Mouse (Mus musculus) hindbrain, embryonic 16.5 days (tissue): ENCODE data around the gene Nell1. TPM values are rescaled to one million over a fixed set of nuclear protein-coding genes. Genes with fewer than 3 reads are reported as not detected.

Experiments used
- ATAC-seq: fragments of 200-750 bp; cut with Nextera tagmentation; 2 replicates; pipeline ENCODE4 v1.8.0; 2017; ENCODE audit warnings: moderate TSS enrichment, moderate library complexity
- H3K27ac ChIP-seq: fragments of 300-500 bp; sonication (generic); 2 replicates; pipeline ENCODE4 v1.5.1; 2014; ENCODE audit warnings: low read depth, mild to moderate bottlenecking, control low read depth, low read length, moderate library complexity
- H3K27me3 ChIP-seq: fragments of 300-500 bp; sonication (generic); replicated peaks from 2 replicates; pipeline ENCODE4 v1.6.1; 2014; ENCODE audit warnings: low read length; ENCODE audit not compliant: control insufficient read depth, insufficient read depth
- H3K36me3 ChIP-seq: fragments of 300-500 bp; sonication (generic); 2 replicates; pipeline ENCODE4 v1.6.1; 2014; ENCODE audit warnings: mild to moderate bottlenecking, low read length, moderate library complexity, mixed read lengths; ENCODE audit not compliant: control insufficient read depth, insufficient read depth
- H3K4me1 ChIP-seq: fragments of 300-500 bp; sonication (generic); 2 replicates; pipeline ENCODE4 v1.6.1; 2014; ENCODE audit warnings: low read depth, low read length; ENCODE audit not compliant: control insufficient read depth, insufficient read depth
- H3K4me2 ChIP-seq: fragments of 300-500 bp; sonication (generic); 2 replicates; pipeline ENCODE4 v1.6.1; 2014; ENCODE audit warnings: mild to moderate bottlenecking, low read length, control low read depth, moderate library complexity
- H3K4me3 ChIP-seq: fragments of 300-500 bp; sonication (generic); 2 replicates; pipeline ENCODE4 v1.5.1; 2014; ENCODE audit warnings: mild to moderate bottlenecking, low read length, control low read depth, moderate library complexity
- H3K9ac ChIP-seq: fragments of 300-500 bp; sonication (generic); 2 replicates; pipeline ENCODE4 v1.6.1; 2014; ENCODE audit warnings: low read depth, mild to moderate bottlenecking, control low read depth, low read length, moderate library complexity
- H3K9me3 ChIP-seq: fragments of 300-500 bp; sonication (generic); 2 replicates; pipeline ENCODE4 v1.6.1; 2014; ENCODE audit warnings: mild to moderate bottlenecking, low read length, moderate library complexity; ENCODE audit not compliant: control insufficient read depth
- WGBS: fragments of 180-500 bp; shearing (Covaris S2); extraction: QIAGEN DNeasy Blood & Tissue Kit; methylation state at CpG from one replicate; pipeline ENCODE4 v1.1.7; 2014; 5-methylcytosine and 5-hydroxymethylcytosine counted together
- polyA plus RNA-seq: library from polyadenylated mRNA; unstranded; fragments of >200 nt; fragmentation: Nextera tagmentation; extraction: Ambion mirVana; gene quantifications from 2 replicates; pipeline ENCODE4 v1.2.1, GENCODE M21; 2015

Nell1 gene
- polyA plus RNA-seq, 1 experiment from 2014 or later: 38.2 TPM

DNA sequence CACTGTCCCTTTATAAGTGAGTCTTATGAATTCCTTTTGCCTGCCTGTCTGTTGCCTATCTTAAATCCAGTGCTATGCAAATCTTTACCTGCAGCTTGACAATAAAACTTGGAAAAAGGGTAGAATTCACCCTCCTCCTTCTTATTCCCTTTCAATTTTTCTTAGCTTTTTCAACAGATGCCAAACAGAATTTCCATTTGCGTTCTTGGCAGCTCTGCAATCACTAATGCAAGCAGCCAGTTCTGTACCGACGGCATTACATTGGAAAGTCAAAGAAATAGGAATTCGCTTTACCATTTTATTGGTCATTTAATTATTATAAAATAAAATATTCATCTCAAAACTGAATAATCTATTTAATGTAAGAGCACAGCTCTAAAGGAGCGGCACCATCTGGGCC lies 781.7 kb downstream of the Nell1 start:
- H3K9me3 ChIP-seq: no peaks in the 10 kb centered on the region
- no peak overlapping the region for H3K9ac ChIP-seq
- H3K36me3 ChIP-seq: no peaks in the 10 kb centered on the region
- H3K4me2 ChIP-seq: no peak overlapping the region
- no peak for ATAC-seq
- no peaks in the 10 kb centered on the region for H3K4me1 ChIP-seq
- H3K4me3 ChIP-seq: no peak overlapping the region
- WGBS: 72% methylated on average over 5 of the region's 5 CpGs
- no peaks in the 10 kb centered on the region for H3K27me3 ChIP-seq
- no peak overlapping the region for H3K27ac ChIP-seq

DNA sequence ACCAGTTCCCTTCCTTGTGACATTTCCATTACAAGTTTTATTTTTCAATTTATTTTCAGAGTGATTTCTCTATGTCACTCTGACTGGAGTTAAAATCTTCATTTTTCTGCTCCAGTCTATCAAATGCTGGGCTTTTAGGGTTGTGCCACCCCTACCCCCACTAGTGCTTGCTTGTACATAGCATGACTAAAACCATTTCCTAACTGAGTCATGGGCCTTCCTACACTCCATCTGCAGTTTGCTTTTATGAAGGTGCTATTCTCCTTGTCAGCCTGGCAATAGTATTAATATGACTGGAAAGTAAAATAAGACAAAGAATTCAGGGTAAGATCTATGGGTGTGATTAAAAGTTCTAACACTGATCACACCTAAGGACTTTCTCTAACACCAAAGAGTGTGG lies 798.9 kb downstream of the Nell1 start:
- H3K4me2 ChIP-seq: no peak overlapping the region
- H3K9ac ChIP-seq: no peak overlapping the region
- H3K4me1 ChIP-seq: no peaks in the 10 kb centered on the region
- H3K4me3 ChIP-seq: no peak overlapping the region
- no peak for ATAC-seq
- H3K9me3 ChIP-seq: no peaks in the 10 kb centered on the region
- H3K36me3 ChIP-seq: no peaks in the 10 kb centered on the region
- no peaks in the 10 kb centered on the region for H3K27me3 ChIP-seq
- H3K27ac ChIP-seq: no peak overlapping the region

DNA sequence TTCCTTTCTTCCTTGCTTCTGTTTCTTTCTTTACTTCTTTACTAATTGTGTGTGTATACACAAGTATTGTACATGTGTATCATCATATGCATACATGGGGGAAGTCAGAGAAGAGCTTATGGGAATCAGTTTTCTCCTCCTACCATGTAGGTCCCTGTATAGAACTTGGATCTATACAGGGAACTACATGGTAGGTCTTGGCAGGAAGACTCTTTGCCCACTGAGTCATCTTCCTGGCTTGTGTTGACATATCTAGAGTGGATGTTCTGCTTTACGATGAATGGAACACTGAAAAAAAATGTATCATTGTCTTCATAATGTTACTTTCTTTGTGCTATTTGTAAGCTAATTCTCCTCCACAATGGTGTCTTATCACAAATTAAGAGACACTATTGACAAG lies 806.4 kb downstream of the Nell1 start:
- Histone ChIP-seq H3K36me3 (no peaks in the 10 kb centered on the region), H3K4me2 (no peak overlapping the region), H3K27ac (no peak overlapping the region), H3K4me1 (no peaks in the 10 kb centered on the region), H3K9ac (no peak overlapping the region), H3K4me3 (no peak overlapping the region), H3K27me3 (no peaks in the 10 kb centered on the region), H3K9me3 (no peaks in the 10 kb centered on the region)
- WGBS: 83% methylated on average over 1 of the region's 1 CpGs
- no peak for ATAC-seq

DNA sequence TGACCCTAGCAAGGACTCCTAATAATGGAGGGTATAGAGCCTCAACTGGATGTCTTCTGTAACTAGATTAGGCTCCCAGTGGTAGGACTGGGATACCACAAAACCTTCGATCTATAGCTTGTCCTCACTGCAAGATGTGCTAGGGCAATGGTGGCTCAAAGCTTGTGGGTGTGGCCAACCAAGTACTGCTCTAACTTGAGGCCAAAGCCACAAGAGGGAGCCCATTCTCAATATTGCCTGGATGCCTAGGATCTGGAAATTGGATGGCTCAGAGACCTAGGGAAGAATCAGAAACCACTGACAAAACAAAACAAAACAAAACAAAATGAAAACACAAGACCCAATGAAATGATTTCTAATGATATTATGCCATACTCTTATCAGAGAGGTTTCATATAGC lies 809.0 kb downstream of the Nell1 start:
- Histone ChIP-seq H3K4me3 (no peak overlapping the region), H3K9ac (no peak overlapping the region), H3K4me1 (no peaks in the 10 kb centered on the region), H3K9me3 (no peaks in the 10 kb centered on the region), H3K27ac (no peak overlapping the region), H3K4me2 (no peak overlapping the region), H3K27me3 (no peaks in the 10 kb centered on the region), H3K36me3 (no peaks in the 10 kb centered on the region)
- ATAC-seq: no peak
- WGBS: 65% methylated on average over 1 of the region's 1 CpGs

DNA sequence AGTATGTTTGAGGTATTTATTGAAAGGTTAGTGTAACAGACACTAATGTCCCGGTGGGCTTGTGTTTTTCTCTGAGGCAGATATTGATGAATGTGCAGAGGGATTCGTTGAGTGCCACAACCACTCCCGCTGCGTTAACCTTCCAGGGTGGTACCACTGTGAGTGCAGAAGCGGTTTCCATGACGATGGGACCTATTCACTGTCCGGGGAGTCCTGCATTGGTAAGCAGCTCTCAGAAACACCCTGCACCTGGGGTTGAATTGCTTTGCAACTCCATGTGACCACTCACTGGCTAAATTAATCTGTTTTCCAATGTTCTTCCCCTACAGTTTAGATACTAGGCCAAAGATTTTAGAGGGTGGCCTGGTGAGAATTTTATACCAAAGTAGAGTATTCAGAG lies 851.5 kb downstream of the Nell1 start:
- 19% methylated on average over 7 of the region's 7 CpGs for WGBS
- H3K4me2 ChIP-seq: no peak overlapping the region
- H3K27me3 ChIP-seq: no peaks in the 10 kb centered on the region
- H3K9me3 ChIP-seq: no peaks in the 10 kb centered on the region
- no peaks in the 10 kb centered on the region for H3K4me1 ChIP-seq
- no peak overlapping the region for H3K9ac ChIP-seq
- no peak for ATAC-seq
- no peak overlapping the region for H3K27ac ChIP-seq
- H3K4me3 ChIP-seq: no peak overlapping the region
- H3K36me3 ChIP-seq: no peaks in the 10 kb centered on the region

DNA sequence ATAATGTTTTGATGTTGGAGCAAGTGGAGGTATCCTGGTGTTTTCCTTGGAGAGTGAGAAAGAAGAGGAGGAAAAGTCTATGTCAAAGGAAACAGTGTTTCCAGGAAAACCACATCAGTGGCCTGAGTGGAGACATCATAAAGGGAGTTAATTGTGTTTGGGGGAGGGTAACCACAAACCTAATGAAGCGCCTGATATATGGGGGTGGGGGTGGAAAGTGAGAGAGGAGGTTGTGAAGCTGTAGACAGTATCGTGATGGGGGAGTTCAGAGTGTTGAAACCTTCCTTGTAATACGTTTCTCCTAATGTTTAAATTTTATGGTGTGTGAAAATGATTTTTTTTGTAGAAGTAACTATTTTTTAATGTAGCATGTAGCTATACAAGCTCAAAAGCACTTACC lies 858.1 kb downstream of the Nell1 start:
- WGBS: 63% methylated on average over 3 of the region's 3 CpGs
- Histone ChIP-seq H3K36me3 (no peaks in the 10 kb centered on the region), H3K4me2 (no peak overlapping the region), H3K4me3 (no peak overlapping the region), H3K27ac (no peak overlapping the region), H3K9ac (no peak overlapping the region), H3K27me3 (no peaks in the 10 kb centered on the region), H3K9me3 (peaks cover 3% of the 10 kb centered on the region; the same call in 1 of the 2 replicates), H3K4me1 (no peaks in the 10 kb centered on the region)
- ATAC-seq: no peak; the same call in 1 of the 2 replicates

DNA sequence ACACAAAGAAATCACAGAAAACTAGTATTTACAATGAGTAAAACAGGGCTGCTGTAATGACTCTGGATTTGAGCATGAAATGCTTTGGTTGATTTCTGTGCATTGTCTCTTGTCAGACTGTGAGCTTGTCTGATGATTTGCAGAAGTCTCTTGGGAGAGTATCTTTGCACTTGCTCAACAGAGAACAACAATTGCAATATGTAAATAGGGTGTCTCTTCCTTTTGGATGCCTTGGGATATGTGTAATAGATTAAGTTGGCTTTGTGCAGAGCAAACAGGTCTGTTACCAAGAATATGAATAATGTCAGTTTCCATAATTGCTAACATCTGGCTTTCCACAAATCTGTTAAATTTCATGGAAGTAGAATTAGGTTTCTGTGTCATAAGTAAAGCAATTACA lies 868.0 kb downstream of the Nell1 start:
- Histone ChIP-seq H3K27me3 (no peaks in the 10 kb centered on the region), H3K4me2 (no peak overlapping the region), H3K27ac (no peak overlapping the region), H3K9ac (no peak overlapping the region), H3K4me1 (no peaks in the 10 kb centered on the region), H3K36me3 (no peaks in the 10 kb centered on the region), H3K4me3 (no peak overlapping the region), H3K9me3 (no peaks in the 10 kb centered on the region)
- ATAC-seq: no peak

DNA sequence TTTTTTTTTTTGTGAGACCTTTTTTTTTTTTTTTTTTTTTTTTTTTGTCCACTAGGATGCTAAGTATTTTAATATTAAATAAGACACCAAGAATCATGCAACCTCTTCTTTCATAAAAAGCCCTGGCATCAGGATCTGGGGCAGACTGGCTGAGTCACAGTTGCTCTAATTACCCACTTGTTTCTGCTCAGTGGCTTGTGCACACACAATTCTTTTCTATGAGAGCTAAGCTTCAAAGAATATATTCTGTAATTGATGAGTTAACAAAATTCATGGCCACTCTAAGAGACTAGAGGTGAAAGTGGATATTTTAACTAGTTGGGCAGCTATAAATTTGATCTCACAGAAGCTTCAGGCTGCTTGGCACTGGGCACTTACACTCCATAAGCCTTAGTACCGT lies 873.3 kb downstream of the Nell1 start:
- H3K9me3 ChIP-seq: no peaks in the 10 kb centered on the region
- H3K9ac ChIP-seq: no peak overlapping the region
- H3K27ac ChIP-seq: no peak overlapping the region
- no peaks in the 10 kb centered on the region for H3K4me1 ChIP-seq
- no peak overlapping the region for H3K4me3 ChIP-seq
- no peak for ATAC-seq
- no peak overlapping the region for H3K4me2 ChIP-seq
- WGBS: 71% methylated on average over 1 of the region's 1 CpGs
- no peaks in the 10 kb centered on the region for H3K27me3 ChIP-seq
- no peaks in the 10 kb centered on the region for H3K36me3 ChIP-seq

DNA sequence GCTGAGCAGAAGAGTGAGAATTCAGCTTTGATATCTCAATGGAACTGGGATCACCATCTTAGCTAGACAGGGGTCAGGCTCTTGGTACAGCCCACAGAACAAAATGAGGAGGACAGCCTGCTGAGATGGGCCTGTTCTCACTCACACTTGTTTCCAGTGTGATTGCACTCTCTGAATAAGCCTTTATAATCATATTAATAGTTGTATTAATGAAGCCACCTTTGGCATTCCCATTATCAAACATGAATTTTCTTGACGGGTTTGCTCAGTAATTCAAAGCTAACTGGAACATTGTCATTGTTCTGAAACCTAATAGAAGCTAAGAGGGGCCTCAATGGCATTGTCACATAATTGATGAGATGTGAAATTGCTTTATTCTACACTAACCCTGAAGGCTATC lies 875.6 kb downstream of the Nell1 start:
- WGBS: 13% methylated on average over 1 of the region's 1 CpGs
- Histone ChIP-seq H3K4me1 (no peaks in the 10 kb centered on the region), H3K27ac (no peak overlapping the region), H3K9me3 (no peaks in the 10 kb centered on the region), H3K36me3 (no peaks in the 10 kb centered on the region), H3K9ac (no peak overlapping the region), H3K4me2 (no peak overlapping the region), H3K27me3 (no peaks in the 10 kb centered on the region), H3K4me3 (no peak overlapping the region)
- ATAC-seq: no peak

DNA sequence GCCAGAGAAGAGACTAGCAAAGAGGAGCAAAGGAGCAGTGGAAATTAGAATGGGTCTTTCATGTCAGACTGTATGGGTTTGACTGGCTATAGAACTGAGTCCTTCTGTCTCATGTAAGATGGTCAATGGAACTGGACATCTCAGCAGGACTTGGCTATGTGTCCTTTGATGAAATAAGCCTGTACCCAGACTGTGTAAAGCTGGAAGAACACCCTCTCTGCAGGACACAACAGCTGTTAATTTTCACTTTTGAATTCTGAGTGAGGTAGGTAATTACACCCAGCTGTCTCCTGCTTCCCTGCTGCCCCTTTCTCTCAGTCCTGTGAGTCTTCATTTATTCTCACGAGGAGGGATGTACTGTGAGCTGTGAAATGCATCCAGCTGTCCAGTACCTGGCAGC lies 895.5 kb downstream of the Nell1 start:
- WGBS: 15% methylated on average over 1 of the region's 1 CpGs

More for the DNA sequence above, 895.5 kb downstream of the Nell1 start:
- Histone ChIP-seq H3K27ac (no peak overlapping the region), H3K36me3 (no peaks in the 10 kb centered on the region), H3K27me3 (no peaks in the 10 kb centered on the region), H3K4me3 (no peak overlapping the region), H3K4me1 (no peaks in the 10 kb centered on the region), H3K9me3 (no peaks in the 10 kb centered on the region), H3K4me2 (no peak overlapping the region), H3K9ac (no peak overlapping the region)
- peak; percentile 37 for ATAC-seq
